Mouse (Mus musculus) ES-E14 (cell line): ENCODE data around the gene Nepro. TPM values are rescaled to one million over a fixed set of nuclear protein-coding genes. Genes with fewer than 3 reads are reported as not detected.

Experiments used
- DNase-seq: peaks from one replicate; pipeline ENCODE4 v3.0.0-alpha.2; 2013; ENCODE audit warnings: low read depth, low spot score
- H3K27ac ChIP-seq: 2 replicates; pipeline ENCODE4 v1.5.1; 2012; ENCODE audit warnings: low read depth, mild to moderate bottlenecking, low read length, moderate library complexity, mixed read lengths; ENCODE audit not compliant: poor library complexity, insufficient read depth, severe bottlenecking
- H3K36me3 ChIP-seq: 2 replicates; pipeline ENCODE4 v1.6.1; 2012; ENCODE audit warnings: mild to moderate bottlenecking, low read length, moderate library complexity, mixed read lengths; ENCODE audit not compliant: control insufficient read depth, poor library complexity, insufficient read depth, severe bottlenecking
- H3K4me1 ChIP-seq, 2 experiments: fragments of 150-350 bp in 1 of 2; sonication (generic) in 1 of 2; 2 replicates each; pipeline ENCODE4 v1.6.1; 2012; ENCODE audit warnings: low read length in 2 of 2, mild to moderate bottlenecking in 1 of 2, mixed read lengths in 1 of 2; ENCODE audit not compliant: control insufficient read depth in 2 of 2, insufficient read depth in 2 of 2, poor library complexity in 1 of 2
- H3K4me3 ChIP-seq, 2 experiments: fragments of 150-350 bp in 1 of 2; sonication (generic) in 1 of 2; 2 replicates each; pipeline ENCODE4 v1.5.1; 2012; ENCODE audit warnings: low read length in 2 of 2, low read depth in 1 of 2, mild to moderate bottlenecking in 1 of 2, mixed read lengths in 1 of 2; ENCODE audit not compliant: insufficient read depth in 1 of 2, poor library complexity in 1 of 2, severe bottlenecking in 1 of 2
- H3K9ac ChIP-seq: 2 replicates; pipeline ENCODE4 v1.6.1; 2012; ENCODE audit warnings: low read depth, mild to moderate bottlenecking, low read length, mixed read lengths; ENCODE audit not compliant: poor library complexity, insufficient read depth, severe bottlenecking
- H3K9me3 ChIP-seq: fragments of 150-350 bp; sonication (generic); 2 replicates; pipeline ENCODE4 v1.6.1; 2012; ENCODE audit warnings: low read depth, mild to moderate bottlenecking, low read length; ENCODE audit not compliant: control insufficient read depth, insufficient read depth
- CHD2 ChIP-seq: IDR thresholded peaks from 2 replicates; pipeline ENCODE4 v1.6.1; 2014; ENCODE audit warnings: mild to moderate bottlenecking, low read depth, low read length, inconsistent platforms
- HCFC1 ChIP-seq: IDR thresholded peaks from 2 replicates; pipeline ENCODE4 v1.6.1; 2012; ENCODE audit warnings: low read length, inconsistent platforms, borderline replicate concordance; ENCODE audit not compliant: insufficient read depth
- MAFK ChIP-seq: IDR thresholded peaks from 2 replicates; pipeline ENCODE4 v1.6.1; 2014; ENCODE audit warnings: mild to moderate bottlenecking, low read depth, low read length, inconsistent platforms; ENCODE audit not compliant: insufficient read depth
- ZC3H11A ChIP-seq: IDR thresholded peaks from 2 replicates; pipeline ENCODE4 v1.6.1; 2012; ENCODE audit warnings: low read depth, mild to moderate bottlenecking, inconsistent platforms, low read length, borderline replicate concordance
- ZNF384 ChIP-seq: IDR thresholded peaks from 2 replicates; pipeline ENCODE4 v1.6.1; 2012; ENCODE audit warnings: low read depth, low read length, inconsistent platforms
- in situ Hi-C, 2 experiments: fragments of 600-800 bp; cut with MboI; formaldehyde crosslinking; loops; one replicate each; pipeline ENCODE4 v1.15.1; 2025; ENCODE audit warnings: low sequenced_read_pairs in 2 of 2, inconsistent platforms in 1 of 2; ENCODE audit not compliant: unreplicated experiment in 2 of 2
- total RNA-seq: library from RNA; depleted of rRNA; stranded (reverse); fragments of 300-350 nt; gene quantifications from 2 replicates; pipeline ENCODE4 v1.2.3, GENCODE M21; 2012

Nepro gene
- total RNA-seq, 1 experiment = 39.7 TPM

DNA sequence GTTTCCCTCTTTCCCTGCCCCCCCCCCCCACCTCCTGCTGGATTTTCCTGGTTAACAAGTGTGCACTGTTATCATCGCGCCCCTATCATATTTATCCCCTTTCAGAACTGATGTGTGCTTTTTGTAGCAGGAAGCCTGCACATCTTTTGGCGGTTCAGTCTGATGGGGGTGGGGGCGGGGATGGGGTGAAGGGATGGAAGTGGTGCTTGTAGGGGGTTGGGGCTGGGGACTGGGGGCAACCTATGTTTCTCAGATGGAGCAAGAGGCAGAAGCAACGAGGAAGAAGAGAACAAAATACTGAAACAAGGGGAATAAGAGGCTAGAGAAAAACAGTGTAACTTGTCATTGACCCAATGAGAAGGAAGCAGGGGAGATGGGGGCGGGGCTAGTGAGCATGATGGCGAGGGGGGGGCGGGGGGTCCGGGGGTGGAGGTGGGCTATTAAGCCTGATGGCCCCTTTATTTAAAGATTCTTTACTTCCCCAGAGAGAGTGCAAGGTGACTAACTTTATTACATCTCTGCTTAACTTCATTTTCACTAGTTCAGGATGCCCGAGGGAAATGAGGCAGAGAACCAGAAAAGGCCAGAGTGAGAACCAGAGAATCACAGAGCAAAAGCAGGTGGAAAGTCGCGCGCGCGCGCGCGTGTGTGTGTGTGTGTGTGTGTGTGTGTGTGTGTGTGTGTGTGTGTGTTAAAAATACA lies 36.2 kb upstream of the Nepro start:
- Histone ChIP-seq H3K4me1 (no peaks in the 10 kb centered on the region), H3K4me3 (no peak overlapping the region), H3K9me3 (no peaks in the 10 kb centered on the region), H3K36me3 (no peaks in the 10 kb centered on the region), H3K9ac (no peak overlapping the region), H3K27ac (no peak overlapping the region)
- TF ChIP-seq MAFK (no peak), ZC3H11A (no peak), HCFC1 (no peak)
- in situ Hi-C loops = no loop called here
- DNase-seq = no peak

- in situ Hi-C loops = no loop called here
- Histone ChIP-seq H3K36me3 (no peaks in the 10 kb centered on the region), H3K9ac (no peak overlapping the region), H3K9me3 (no peaks in the 10 kb centered on the region), H3K4me1 (no peaks in the 10 kb centered on the region), H3K4me3 (no peak overlapping the region), H3K27ac (no peak overlapping the region)
- no peak for DNase-seq
- TF ChIP-seq ZNF384 (no peak), MAFK (no peak), CHD2 (no peak), ZC3H11A (no peak), HCFC1 (no peak)
Measured at GRCm38 (mm10) chr16:44688507-44688906, 35.6 kb upstream of the Nepro start.

DNA sequence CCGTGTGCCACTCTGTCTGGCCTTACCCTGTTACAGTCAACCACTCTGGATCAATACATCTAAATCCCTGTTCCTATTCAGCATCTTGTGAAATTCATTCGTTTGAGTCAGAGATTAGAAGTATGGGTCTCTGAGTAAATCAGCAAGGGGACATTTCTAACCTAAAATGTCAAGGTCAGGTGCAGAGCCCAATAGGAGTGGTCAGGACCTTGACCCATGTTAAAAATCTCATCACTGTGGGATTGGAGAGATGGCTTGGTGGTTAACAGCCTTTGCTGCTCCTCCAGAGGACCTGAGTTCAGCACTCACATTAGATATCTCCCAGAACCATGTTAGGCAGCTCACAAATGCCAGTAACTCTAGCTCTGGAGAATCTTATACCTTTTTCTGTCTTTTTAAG lies 33.6 kb upstream of the Nepro start:
- Histone ChIP-seq H3K4me3 (no peak overlapping the region), H3K36me3 (no peaks in the 10 kb centered on the region), H3K4me1 (no peaks in the 10 kb centered on the region), H3K9me3 (no peaks in the 10 kb centered on the region), H3K27ac (no peak overlapping the region), H3K9ac (no peak overlapping the region)
- in situ Hi-C loops = loop anchor here (10.0 kb wide), 1 partner anchor 206 kb away; no protein-coding TSS in a partner anchor
- TF ChIP-seq ZC3H11A (no peak), ZNF384 (no peak), MAFK (no peak), CHD2 (no peak), HCFC1 (no peak)
- DNase-seq = no peak

DNA sequence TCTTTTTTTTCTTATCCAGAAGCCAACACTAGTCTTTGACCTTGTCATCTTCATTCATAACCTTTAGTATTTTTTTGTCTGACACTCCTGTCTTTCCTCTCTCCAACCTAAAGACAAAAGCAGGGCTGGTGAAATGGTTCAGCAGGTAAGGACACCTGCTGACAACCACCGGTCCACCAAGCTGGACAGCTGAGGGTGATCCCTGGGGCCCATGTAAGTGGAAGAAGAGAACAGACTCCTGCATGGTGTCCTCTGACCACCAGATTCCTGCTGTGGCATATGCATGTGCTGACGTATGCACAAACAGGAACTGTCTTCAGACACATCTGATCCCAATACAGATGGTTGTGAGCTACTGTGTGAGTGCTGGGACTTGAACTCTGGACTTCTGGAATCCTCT lies 33.0 kb upstream of the Nepro start:
- no peaks in the 10 kb centered on the region for H3K9me3 ChIP-seq
- no peaks in the 10 kb centered on the region for H3K36me3 ChIP-seq
- no peak for DNase-seq
- in situ Hi-C loops = loop anchor here (10.0 kb wide), 1 partner anchor 206 kb away; no protein-coding TSS in a partner anchor
- H3K4me1 ChIP-seq = no peaks in the 10 kb centered on the region
- no peak overlapping the region for H3K9ac ChIP-seq
- no peak overlapping the region for H3K4me3 ChIP-seq
- TF ChIP-seq ZC3H11A = no peak
- H3K27ac ChIP-seq = no peak overlapping the region

DNA sequence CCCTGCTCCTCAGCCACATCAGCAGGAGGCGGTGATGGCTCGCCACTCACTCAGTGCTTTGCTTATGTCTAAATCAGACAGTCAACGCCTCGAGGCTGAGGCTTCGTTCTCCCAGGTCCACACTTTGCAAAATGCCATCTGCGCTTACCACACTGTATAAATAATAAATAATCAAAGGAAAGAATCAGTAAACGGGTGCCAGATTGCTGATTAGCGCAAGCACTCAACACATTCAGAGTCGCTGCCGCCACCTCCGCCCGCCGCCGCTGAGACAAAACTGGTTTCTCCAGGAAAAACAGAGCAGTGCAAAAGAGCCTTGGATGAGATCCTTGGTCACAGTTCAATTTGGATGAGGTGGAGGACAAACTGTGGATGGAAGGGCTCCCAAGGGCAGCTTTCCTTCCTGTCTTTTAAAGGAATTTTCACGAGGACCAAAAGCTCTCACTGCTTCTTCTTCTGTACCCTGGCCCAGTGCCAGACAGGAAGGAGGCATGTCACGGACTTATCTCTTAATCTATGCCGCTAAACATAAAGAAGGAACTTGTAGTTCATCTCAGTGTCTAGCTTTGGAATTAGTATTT lies 32.5 kb upstream of the Nepro start:
- Histone ChIP-seq H3K27ac (no peak overlapping the region), H3K9ac (peak overlapping the region; percentile 25; the same call in 1 of the 2 replicates), H3K9me3 (no peaks in the 10 kb centered on the region), H3K4me3 (no peak overlapping the region), H3K4me1 (no peaks in the 10 kb centered on the region), H3K36me3 (no peaks in the 10 kb centered on the region)
- no peak for TF ChIP-seq ZC3H11A
- no peak for TF ChIP-seq ZNF384
- no peak for TF ChIP-seq MAFK
- no peak for TF ChIP-seq HCFC1
- no peak for TF ChIP-seq CHD2
- in situ Hi-C loops = loop anchor here (10.0 kb wide), 1 partner anchor 207 kb away; no protein-coding TSS in a partner anchor
- no peak for DNase-seq
